Mouse (Mus musculus): ENCODE data around the gene Cryl1. TPM values are rescaled to one million over a fixed set of nuclear protein-coding genes. Genes with fewer than 3 reads are reported as not detected.

Gene Cryl1
- total RNA-seq, 2 experiments from 2014 or later = 21.4 to 22.8 TPM

DNA sequence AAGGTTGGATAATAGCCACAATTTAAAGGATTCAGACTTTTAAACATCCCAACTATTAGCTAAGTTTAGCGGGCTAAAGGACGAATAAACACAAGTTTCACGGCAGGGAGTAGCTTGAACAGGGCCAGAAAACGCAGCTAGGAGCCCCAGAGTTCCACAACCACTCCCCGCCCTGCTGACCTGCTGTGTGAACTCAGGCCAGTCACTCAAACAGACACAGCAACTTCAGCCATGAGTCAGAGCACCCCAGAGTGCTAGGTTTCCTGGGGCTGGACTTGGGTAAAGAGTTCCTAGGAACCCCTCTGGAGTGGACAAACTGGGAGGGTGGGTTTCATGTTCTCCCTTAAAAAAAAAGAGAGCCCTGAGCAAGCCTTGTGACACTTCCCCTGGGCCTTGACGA lies 59.7 kb downstream of the Cryl1 start:
- no peak for DNase-seq (ENCODE audit: low spot score in 2 of 2)
- intact Hi-C loops (cut with DNase I) = no loop called here

DNA sequence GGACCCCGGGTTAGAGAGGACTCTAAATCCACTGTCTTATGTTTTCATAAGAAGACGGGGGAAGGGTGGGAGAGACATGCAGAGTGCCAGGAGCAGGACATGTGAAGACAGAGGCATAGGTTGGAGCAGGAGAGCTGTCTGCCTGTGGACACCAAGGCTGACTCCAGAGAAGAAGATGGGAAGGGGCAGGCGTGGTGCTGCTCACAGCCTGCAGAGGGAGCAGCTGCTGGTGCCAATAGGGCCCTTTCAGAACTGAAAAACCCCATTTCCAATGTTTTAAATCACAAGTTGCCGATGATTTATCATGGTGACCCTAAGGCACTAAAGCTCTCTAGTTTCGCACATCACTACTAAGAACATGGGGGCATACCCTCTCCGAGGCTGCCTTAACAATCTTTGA lies 63.5 kb downstream of the Cryl1 start:
- intact Hi-C loops (cut with DNase I) = no loop called here
- no peak for DNase-seq (ENCODE audit: low spot score in 2 of 2)

DNA sequence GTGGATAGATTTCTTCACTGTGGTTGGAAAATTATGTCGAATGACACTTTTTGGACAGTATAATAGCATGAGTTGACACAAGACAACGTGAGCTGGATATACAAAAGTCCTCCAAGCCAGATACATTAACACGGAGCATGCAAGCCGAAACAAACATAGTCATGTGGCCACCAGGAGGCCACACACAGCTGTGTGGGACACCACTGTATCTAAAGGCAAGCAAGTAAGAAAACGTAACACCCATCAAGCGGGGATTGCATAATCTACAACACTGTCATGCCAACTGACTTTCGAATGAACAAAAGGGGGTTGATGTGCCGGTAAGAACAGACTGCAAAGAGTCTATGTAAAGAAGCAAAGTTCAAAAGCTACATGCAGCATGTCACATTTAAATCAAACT lies 65.8 kb downstream of the Cryl1 start:
- intact Hi-C loops (cut with DNase I) = no loop called here
- DNase-seq (ENCODE audit: low spot score in 2 of 2) = no peak

DNA sequence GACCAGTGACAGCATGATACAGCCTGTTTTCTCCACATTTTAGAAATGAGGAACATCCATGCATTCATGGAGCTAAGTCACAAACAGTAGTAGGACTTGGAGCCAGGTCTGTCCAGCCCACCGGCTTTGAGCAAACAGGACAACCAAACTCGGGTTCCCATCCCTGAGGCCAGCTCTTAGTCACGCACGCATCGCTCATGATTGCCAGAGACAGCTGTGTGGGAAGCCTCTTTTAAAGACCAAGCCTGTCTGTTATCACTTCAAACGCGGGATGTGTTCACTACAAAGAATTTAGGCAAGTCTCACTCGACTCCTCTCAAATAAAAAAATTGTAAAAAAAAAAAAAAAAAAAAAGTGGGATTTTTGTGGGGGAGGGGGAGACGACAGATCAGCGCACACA lies 67.2 kb downstream of the Cryl1 start:
- intact Hi-C loops (cut with DNase I) = no loop called here
- DNase-seq (ENCODE audit: low spot score in 2 of 2) = no peak

DNA sequence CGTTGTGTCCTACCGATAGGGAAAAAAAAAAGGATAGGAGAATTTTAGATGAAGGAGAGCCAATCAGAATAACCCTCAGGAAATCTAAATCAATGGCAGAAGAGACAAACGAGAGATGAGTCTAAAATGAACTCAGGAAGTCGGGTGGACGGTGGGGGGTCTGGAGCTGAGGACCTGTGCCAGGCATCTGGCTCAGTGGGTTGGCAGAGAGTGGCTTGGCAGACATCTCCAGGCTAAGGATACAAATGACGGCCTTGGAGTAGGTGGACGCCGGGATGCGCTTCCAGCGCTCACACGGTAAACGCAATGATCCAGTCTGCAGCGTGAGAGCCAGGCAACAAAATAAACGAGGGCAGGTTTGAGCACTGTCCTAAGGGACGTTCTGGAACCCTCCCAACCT lies 68.7 kb downstream of the Cryl1 start:
- intact Hi-C loops (cut with DNase I) = no loop called here
- DNase-seq (ENCODE audit: low spot score in 2 of 2) = no peak

DNA sequence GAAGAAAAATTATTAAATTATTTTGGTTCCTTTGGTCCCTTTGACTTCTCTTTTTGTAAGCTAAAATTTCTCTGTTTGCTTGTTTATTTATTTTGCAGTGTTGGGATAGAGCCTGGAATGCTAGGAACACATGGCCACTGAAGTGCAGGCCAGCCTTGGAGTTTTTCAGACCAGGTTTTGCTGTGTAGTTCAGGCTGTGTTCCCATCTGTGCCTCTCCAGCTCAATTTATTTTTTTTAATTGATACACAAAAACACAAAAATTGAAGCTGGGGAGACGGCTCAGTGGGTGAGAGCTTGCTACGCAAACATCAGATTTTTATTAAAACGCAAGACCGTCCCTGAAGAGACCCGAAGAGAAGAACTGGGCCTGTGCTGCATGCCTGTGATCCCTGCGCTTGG lies 71.6 kb downstream of the Cryl1 start:
- DNase-seq (ENCODE audit: low spot score in 2 of 2) = no peak
- intact Hi-C loops (cut with DNase I) = no loop called here

DNA sequence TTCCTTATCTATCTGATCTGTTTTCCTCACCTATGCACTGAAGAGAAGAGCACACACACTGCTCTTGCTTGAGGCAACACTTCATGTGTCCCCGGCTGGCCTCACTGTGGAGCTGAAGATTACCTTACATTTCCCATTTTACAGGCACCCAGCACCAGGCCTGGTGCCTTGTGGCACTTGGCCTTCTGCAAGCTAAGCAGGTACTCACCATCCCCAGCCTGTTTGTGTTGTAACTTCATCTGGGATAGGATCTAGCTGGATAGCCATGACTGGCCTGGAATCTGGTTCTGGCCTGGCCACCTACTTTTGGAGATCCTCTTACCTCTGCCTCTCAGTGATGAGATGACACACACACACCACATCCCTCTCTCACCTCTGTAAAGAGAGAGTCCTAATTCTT lies 79.5 kb downstream of the Cryl1 start:
- DNase-seq (ENCODE audit: low spot score in 2 of 2) = no peak
- intact Hi-C loops (cut with DNase I) = no loop called here

DNA sequence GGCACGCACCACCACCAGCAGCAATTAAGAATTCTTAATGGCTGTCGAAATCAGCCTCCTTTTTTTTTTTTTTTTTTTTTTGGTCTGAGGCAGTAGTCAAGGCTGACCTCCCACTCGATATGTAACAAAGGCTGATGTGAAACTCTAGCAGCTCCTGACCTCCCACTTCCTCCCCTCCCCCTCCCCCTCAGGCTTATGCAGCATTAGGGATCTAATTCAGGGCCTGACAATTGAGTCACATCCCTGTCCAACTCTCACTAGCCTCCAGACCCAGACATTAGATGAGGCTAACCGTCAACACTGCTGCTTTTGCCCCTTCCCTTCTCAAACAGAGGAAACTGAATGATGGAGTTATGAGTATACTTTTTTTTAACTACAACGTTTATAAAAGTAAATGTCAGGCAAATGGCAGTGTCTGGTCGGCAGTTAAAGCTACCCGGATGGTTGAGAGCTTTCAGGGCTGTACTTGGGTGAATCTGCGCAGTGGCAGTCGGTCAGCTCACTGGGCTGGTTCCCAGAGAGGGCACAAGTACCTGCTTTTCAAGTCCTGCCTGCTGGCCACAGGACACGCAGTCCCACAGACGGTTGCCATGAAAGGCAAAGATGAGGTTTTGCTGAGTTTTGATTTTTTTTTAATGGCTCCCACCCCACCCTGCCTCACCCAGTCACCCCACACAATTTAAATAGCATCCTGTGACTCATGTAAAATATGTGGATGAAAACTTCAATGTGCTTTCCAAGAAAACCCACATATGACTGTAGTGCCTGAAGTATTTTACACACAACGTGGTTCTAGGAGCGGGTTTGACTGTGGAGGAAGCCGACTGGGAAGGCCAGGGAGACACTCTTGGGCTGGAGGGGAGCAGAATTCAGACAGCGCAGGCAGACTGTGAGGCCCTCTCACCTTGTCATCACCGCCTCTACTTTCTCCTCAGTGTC lies 81.4 kb downstream of the Cryl1 start:
- intact Hi-C loops (cut with DNase I) = no loop called here
- peak in 1 of 2 experiments; percentile 10 for DNase-seq (ENCODE audit: low spot score in 2 of 2)

DNA sequence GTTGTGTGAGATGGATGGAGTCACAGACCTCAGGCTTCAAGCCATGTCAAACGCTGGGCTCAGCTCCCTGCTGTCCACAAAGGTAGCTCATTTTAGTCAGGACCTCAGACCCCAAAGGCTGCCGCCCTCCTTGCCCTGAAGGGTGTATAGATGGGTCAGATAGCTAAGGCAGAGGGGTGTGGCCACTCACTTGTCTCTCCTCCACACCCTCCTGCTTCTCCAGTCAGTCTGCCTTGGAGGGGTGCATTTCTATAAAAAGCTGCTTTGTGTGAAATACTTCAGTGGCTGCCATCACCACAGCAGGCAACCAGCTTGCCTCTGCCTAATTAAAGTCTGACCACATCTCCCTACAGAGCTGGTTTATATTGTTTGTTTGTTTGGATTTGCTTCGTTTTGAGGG lies 82.4 kb downstream of the Cryl1 start:
- intact Hi-C loops (cut with DNase I) = no loop called here
- no peak for DNase-seq (ENCODE audit: low spot score in 2 of 2)

DNA sequence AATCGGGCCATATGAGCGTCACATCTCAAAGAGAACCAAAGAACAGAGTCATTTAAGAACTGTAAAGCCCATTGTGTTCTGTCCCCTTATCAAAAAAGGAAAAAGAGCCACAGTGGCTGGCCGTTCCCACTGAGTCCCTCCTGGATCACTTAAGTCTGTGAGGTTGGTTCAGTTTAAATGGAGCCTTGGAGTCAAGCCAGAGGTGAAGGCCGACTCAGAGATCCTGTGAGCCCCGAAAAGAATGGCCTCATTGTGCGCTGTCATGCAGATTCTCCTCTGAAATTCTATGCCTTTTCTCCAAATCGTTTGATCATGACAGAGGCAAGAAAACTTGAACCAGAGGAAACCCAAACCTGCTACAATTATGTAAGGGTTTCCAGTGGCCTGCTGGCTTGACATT lies 82.8 kb downstream of the Cryl1 start:
- DNase-seq (ENCODE audit: low spot score in 2 of 2) = no peak
- intact Hi-C loops (cut with DNase I) = no loop called here

DNA sequence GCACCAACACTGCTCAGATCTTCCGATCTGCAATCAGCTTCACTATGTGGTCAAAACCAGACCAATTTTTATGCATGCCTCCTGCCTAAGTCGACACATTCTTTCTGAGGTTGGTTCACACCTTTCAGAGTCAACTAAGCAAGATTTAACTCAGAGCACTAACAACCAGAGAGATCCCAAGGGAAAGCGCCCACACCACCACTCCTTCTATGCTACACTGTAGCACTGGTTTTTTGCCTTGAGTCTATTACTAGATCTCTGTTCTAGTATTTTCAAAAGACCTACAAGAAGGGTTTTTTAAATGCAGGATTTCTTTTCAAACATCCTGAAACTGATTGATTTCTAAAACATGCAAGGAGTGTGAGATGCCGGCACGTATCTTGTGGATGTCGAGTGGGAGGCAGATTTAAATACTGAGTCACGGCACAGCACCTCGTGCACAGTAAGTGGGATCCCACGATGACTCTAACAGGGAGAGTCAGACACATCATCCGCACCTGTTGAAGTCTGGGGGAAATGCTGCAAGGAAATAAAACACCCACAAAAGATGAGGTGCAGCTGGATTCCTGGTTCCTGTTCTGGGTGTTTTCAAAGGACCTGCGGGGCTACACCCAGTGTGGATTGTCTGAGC lies 96.6 kb downstream of the Cryl1 start:
- intact Hi-C loops (cut with DNase I) = no loop called here
- peak; percentile 53 to 74 for DNase-seq (ENCODE audit: low spot score in 2 of 2)

DNA sequence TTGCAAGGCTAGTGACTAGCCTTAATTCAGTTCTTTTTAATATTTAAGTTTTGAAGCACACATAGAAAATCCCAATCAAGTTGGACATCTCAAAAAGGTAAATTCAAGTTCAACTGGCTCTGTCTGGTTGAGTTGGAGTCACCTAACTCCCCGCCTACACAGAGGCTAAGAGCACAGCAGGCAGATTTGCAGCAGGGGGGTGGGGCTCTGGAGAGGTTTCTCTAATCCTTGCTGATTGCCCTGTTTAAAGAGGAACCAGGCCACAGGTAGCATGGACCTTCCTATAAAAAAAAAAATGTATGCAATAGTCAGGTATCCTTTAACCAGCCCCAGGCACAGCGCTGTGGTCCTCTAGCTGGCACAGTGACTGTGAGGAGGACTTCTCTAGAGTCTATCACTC lies 97.8 kb downstream of the Cryl1 start:
- intact Hi-C loops (cut with DNase I) = no loop called here
- DNase-seq (ENCODE audit: low spot score in 2 of 2) = no peak

DNA sequence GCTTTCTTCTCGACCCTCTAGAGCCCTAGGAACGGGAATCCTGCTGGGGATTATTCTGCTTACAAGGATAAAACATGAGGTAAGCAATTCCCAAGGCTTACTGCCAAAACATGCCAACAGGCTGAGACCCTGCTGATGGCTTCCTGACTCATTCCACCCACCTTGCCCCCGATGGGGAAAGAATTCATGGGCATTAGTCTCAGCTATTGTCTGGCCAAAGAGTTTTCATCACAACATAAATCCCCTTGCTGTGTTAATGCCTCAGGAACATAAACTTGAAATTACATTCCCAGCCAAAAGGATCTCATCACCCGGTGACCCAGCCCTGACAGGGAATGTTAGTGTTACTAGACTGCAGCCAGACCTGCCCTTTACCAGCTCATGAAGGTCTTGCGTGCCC lies 100.7 kb downstream of the Cryl1 start:
- no peak for DNase-seq (ENCODE audit: low spot score in 2 of 2)
- intact Hi-C loops (cut with DNase I) = no loop called here

DNA sequence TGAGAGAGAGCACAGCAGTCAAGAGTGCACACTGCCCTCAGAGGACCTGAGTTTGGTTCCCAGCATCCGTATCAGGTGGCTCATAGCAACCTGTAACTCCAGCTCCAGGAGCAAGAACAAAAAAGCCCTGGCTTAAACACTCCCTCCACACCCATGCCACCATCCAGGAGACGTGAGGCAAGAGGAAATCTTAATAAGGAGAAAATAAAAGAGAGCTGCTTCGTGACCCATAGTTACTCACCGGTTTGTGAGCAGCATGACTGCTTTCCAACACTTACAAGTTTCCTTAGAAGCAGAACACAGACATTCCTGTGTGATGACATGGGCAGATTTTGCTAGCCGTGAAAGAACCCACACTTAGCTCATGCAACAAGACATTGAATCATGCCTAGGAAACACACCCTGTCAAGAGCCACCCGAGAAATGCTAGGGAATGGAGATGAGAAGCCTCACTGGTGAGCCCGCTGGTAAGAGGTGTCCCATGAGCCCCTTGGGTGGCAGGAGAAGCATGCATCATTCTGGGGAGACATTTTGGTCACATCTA lies 106.9 kb downstream of the Cryl1 start:
- intact Hi-C loops (cut with DNase I) = no loop called here
- DNase-seq (ENCODE audit: low spot score in 2 of 2) = no peak

DNA sequence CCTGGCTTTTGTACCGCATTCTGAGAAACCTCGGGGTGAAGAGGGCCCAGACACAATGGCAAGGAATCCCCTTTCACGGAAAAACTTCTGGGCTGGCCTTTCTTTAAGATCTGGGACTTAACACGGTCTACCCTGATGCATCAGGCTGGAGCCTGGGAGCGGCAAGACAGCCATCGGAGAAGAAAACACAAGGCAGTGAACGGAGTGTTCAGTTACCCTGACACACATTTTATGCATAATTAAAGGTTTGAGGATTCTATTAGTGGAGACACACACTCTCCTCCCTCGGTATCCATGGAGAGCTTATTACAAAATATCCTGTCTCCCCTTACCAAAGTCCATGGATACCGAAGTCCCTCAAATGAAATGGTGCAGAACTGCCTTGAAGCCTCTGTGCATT lies 109.2 kb downstream of the Cryl1 start:
- intact Hi-C loops (cut with DNase I) = no loop called here
- no peak for DNase-seq (ENCODE audit: low spot score in 2 of 2)

DNA sequence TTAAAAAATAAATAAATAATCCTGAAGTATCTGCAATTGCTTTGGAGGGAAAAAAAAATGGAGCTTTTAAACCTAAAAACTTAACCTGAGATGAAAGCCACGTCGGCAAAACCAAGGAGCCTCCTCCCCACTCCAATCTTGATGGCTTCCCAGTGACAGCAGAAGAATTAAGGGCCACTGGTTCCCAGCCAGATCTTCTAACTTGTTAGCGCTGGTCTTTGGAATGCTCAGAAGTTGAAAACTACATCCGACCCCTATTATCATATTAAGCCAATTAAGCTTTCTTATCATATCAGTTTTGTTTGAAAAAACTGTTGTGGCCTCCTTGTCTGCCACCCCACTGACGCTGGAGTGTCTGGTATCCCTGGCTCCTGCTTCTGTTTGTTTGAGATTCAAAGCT lies 114.5 kb downstream of the Cryl1 start:
- no peak for DNase-seq (ENCODE audit: low spot score in 2 of 2)
- intact Hi-C loops (cut with DNase I) = no loop called here

DNA sequence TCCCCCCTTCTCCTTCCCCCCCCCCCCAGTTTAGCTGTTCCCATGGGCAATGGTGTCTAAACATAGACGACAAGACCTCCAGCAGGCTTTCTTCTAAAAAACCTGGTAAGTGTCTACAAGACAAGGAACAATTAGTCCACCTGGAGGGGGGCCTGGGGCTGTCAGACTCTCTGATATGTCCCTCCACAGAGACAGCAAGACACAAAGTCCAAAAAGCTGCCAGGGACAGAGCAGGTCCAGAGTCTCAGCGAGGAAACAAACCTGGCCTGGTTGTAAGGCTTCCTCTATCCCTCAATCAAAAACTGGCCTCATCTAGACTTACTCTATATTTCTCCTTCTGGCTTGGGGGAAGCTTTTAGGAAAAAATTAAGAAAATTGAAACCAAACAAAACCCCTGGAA lies 115.7 kb downstream of the Cryl1 start:
- no peak for DNase-seq (ENCODE audit: low spot score in 2 of 2)
- intact Hi-C loops (cut with DNase I) = no loop called here

DNA sequence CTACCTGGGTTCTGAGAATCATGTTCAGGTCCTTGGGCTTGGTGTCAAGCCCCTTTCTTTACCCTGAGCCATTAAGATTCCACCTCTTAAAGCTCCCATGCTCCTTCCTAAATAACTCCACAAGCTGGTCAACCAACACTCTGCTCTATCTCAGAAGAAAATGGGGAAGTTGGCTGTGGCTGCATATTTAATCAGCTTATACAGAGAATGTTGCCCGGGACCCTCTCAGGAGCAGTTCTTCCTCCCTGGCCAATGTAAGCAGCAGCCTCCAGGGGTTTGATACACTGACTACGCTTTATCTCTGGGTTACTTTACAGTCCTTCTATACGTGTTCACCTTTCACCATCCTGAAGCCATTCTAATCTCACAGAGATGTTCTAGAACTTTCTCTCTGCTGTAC lies 117.5 kb downstream of the Cryl1 start:
- intact Hi-C loops (cut with DNase I) = no loop called here
- no peak for DNase-seq (ENCODE audit: low spot score in 2 of 2)

DNA sequence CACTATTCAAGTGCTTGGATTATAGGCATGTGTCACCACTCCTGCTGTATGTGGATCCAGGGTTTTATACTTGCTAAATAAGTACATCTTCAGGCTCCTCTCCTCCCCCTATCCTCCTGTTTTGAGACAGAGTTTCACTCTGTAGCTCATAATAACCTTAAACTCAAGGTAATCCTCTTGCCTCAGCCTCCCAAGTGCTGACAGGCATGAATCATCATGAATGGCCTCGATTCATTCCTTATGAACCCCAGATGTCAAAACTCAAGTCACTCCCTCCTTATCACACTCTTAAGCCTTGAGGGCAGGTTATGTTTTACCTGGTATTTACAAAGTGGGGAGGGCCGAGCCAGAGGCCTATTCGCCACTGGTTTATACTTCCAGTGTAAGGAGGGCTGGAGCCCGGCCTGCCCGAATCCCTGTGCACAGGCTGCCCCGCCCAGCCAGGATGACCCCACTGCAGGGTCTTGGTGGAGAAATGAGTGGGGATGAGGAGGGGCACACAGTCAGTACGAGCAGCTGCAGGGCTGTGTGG lies 121.8 kb downstream of the Cryl1 start:
- intact Hi-C loops (cut with DNase I) = no loop called here

DNA sequence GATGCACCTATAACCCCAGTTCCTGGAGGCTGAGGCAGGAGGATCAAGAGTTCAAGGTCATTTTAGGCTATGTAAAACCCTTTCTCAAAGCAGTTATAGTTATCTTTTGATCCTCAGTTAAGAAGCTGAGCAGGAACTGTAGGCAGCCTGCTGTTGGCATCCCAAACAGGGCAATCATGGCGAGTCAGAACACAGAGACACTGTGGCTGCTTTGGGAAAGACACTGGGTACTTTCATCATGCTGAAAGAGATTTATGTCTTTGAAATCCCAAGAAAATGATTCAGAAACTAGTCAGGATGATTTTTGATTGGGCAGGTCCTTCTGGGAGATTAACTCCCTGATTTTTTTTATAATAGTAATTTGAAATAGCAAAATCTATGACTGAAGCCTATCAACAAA lies 126.0 kb downstream of the Cryl1 start:
- intact Hi-C loops (cut with DNase I) = no loop called here
- DNase-seq (ENCODE audit: low spot score in 2 of 2) = no peak

More for the DNA sequence above, 121.8 kb downstream of the Cryl1 start:
- DNase-seq (ENCODE audit: low spot score in 2 of 2) = no peak

DNA sequence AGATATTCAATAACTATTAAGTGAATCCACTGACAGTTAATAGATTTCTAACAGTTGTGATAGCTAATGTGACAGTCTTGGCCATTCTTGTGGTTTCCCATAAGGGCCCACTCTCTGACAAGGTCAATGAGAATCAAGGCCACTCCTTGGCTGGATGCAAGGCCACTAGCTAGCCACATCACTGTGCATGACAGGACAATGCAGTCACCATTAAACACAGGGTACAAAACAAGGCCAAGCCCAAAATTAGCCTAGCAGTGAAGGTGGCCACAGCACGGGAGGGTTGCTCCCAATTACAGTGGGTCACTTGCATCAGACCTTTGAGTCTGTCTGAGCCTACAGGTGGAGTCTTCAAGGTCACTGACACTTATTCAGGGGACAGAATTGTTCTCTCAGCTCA lies 126.5 kb downstream of the Cryl1 start:
- intact Hi-C loops (cut with DNase I) = no loop called here
- no peak for DNase-seq (ENCODE audit: low spot score in 2 of 2)

All from left cerebral cortex, postnatal 14 days (tissue).